Mouse (Mus musculus) hindbrain, postnatal 0 days (tissue): ENCODE data around the gene Gm21783. TPM values are rescaled to one million over a fixed set of nuclear protein-coding genes. Genes with fewer than 3 reads are reported as not detected.
"Not testable (repeated sequence)": the region's sequence is repeated elsewhere in the genome, so short reads cannot be mapped to it uniquely, and the experiment has no call there.

Source experiments
- ATAC-seq: fragments of 200-750 bp; cut with Nextera tagmentation; 2 replicates; pipeline ENCODE4 v1.8.0; 2017; ENCODE audit warnings: mild to moderate bottlenecking, moderate TSS enrichment, moderate library complexity
- DNase-seq: peaks from one replicate; pipeline ENCODE4 v3.0.0-alpha.2; 2015; ENCODE audit warnings: low spot score
- H3K27ac ChIP-seq: fragments of 300-500 bp; sonication (generic); 2 replicates; pipeline ENCODE4 v1.5.1; 2014; ENCODE audit warnings: mild to moderate bottlenecking
- H3K27me3 ChIP-seq: fragments of 300-500 bp; sonication (generic); 2 replicates; pipeline ENCODE4 v1.6.1; 2014; ENCODE audit warnings: low read length, mixed read lengths; ENCODE audit not compliant: insufficient read depth
- H3K36me3 ChIP-seq: fragments of 300-500 bp; sonication (generic); 2 replicates; pipeline ENCODE4 v1.6.1; 2014; ENCODE audit warnings: low read length, mixed read lengths; ENCODE audit not compliant: insufficient read depth
- H3K4me1 ChIP-seq: fragments of 300-500 bp; sonication (generic); 2 replicates; pipeline ENCODE4 v1.6.1; 2014; ENCODE audit warnings: antibody characterized with exemption, low read length, mixed read lengths; ENCODE audit not compliant: insufficient read depth
- H3K4me2 ChIP-seq: fragments of 300-500 bp; sonication (generic); 2 replicates; pipeline ENCODE4 v1.6.1; 2014; ENCODE audit warnings: low read depth, mild to moderate bottlenecking, low read length, moderate library complexity, mixed read lengths
- H3K4me3 ChIP-seq: fragments of 300-500 bp; sonication (generic); 2 replicates; pipeline ENCODE4 v1.5.1; 2014; ENCODE audit warnings: low read length
- H3K9ac ChIP-seq: fragments of 300-500 bp; sonication (generic); replicated peaks from 2 replicates; pipeline ENCODE4 v1.6.1; 2014; ENCODE audit warnings: mild to moderate bottlenecking, low read length, moderate library complexity, mixed read lengths
- H3K9me3 ChIP-seq: fragments of 300-500 bp; sonication (generic); 2 replicates; pipeline ENCODE4 v1.6.1; 2016; ENCODE audit warnings: low read length, mixed read lengths
- WGBS: fragments of 180-500 bp; shearing (Covaris S2); extraction: QIAGEN DNeasy Blood & Tissue Kit; methylation state at CpG from one replicate; pipeline ENCODE4 v1.1.7; 2014; 5-methylcytosine and 5-hydroxymethylcytosine counted together
- polyA plus RNA-seq: library from polyadenylated mRNA; unstranded; fragments of >200 nt; fragmentation: Nextera tagmentation; extraction: Ambion mirVana; gene quantifications from 2 replicates; pipeline ENCODE4 v1.2.1, GENCODE M21; 2015
- total RNA-seq: library from RNA; depleted of rRNA; stranded (reverse); fragments of >200 nt; gene quantifications from 2 replicates; pipeline ENCODE4 v1.2.3, GENCODE M21; 2014; rRNA removed

Gm21783 gene
- not detected in 2 replicates for total RNA-seq
- polyA plus RNA-seq, result not detected in 2 replicates

DNA sequence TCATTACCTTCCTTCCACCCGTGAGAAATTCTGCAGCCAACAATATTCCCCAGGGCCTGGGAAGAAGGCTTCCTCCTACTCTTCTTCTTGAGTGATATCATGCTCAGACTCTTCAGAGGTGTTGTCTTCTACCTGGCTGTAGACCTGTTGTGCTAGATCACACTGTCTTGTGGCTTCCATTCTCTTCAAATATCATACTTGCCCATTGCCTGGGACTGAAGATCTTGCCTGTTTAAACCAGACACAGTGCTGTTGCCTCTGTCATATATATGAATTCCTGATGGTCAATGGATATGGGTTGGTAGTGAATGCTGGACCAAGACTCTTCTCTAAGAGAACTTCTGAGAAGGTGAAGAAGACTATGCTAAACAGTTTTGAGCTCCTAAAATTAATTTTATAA lies at the start of gene Gm21783:
TSS of gene Gm21783 (minus strand) at position 101 of the 400 bp plus-strand sequence.
- H3K9me3 ChIP-seq, H3K4me3 ChIP-seq, DNase-seq, H3K9ac ChIP-seq, H3K27ac ChIP-seq, H3K36me3 ChIP-seq, H3K27me3 ChIP-seq, ATAC-seq, H3K4me1 ChIP-seq, H3K4me2 ChIP-seq: not testable (repeated sequence)
- no CpG with 5 or more reads among the region's 1 CpGs for WGBS
